Mouse (Mus musculus) spleen, adult 2 months (tissue): ENCODE data around the gene Cep57l1. TPM values are rescaled to one million over a fixed set of nuclear protein-coding genes. Genes with fewer than 3 reads are reported as not detected.
"Not testable (repeated sequence)": the region's sequence is repeated elsewhere in the genome, so short reads cannot be mapped to it uniquely, and the experiment has no call there.

Experiments used
- DNase-seq, 2 experiments: peaks; one replicate each; pipeline versions ENCODE4 v3.0.0 to v3.0.0-alpha.2; 2012 to 2021; ENCODE audit warnings: low spot score in 2 of 2, low read depth in 1 of 2
- H3K27ac ChIP-seq: fragments of 200-500 bp; 2 replicates; pipeline ENCODE4 v1.5.1; 2012; ENCODE audit warnings: low read length, inconsistent platforms; ENCODE audit not compliant: insufficient read depth
- H3K27me3 ChIP-seq: fragments of 200-500 bp; 2 replicates; pipeline ENCODE4 v1.6.1; 2012; ENCODE audit warnings: mild to moderate bottlenecking, moderate library complexity, low read length, inconsistent platforms; ENCODE audit not compliant: control insufficient read depth, insufficient read depth
- H3K36me3 ChIP-seq: fragments of 200-500 bp; 2 replicates; pipeline ENCODE4 v1.6.1; 2012; ENCODE audit warnings: mild to moderate bottlenecking, low read length, inconsistent platforms; ENCODE audit not compliant: control insufficient read depth, insufficient read depth
- H3K4me1 ChIP-seq: fragments of 200-500 bp; 2 replicates; pipeline ENCODE4 v1.6.1; 2011; ENCODE audit warnings: inconsistent platforms; ENCODE audit not compliant: control insufficient read depth, insufficient read depth, insufficient read length
- H3K4me3 ChIP-seq: fragments of 200-500 bp; 2 replicates; pipeline ENCODE4 v1.5.1; 2011; ENCODE audit warnings: mild to moderate bottlenecking, inconsistent platforms; ENCODE audit not compliant: insufficient read depth, insufficient read length; ENCODE audit errors: extremely low read depth
- CTCF ChIP-seq: fragments of 200-500 bp; IDR thresholded peaks from 2 replicates; pipeline ENCODE4 v1.5.1; 2011; ENCODE audit warnings: mild to moderate bottlenecking, inconsistent platforms; ENCODE audit not compliant: insufficient read depth, insufficient read length, insufficient replicate concordance; ENCODE audit errors: extremely low read depth
- POLR2A ChIP-seq: fragments of 200-500 bp; IDR thresholded peaks from 2 replicates; pipeline ENCODE4 v1.6.1; 2011; ENCODE audit warnings: low read depth, low read length, inconsistent platforms
- WGBS: fragments of 180-500 bp; shearing (Covaris S2); methylation state at CpG from one replicate; pipeline ENCODE4 v1.1.7; 2018; 5-methylcytosine and 5-hydroxymethylcytosine counted together
- polyA plus RNA-seq: library from polyadenylated mRNA; depleted of rRNA; stranded (reverse); fragments of >200 nt; gene quantifications from 2 replicates; pipeline ENCODE4 v1.2.3, GENCODE M21; 2012

Cep57l1 gene
- polyA plus RNA-seq, 1 experiment = 1.4 TPM

DNA sequence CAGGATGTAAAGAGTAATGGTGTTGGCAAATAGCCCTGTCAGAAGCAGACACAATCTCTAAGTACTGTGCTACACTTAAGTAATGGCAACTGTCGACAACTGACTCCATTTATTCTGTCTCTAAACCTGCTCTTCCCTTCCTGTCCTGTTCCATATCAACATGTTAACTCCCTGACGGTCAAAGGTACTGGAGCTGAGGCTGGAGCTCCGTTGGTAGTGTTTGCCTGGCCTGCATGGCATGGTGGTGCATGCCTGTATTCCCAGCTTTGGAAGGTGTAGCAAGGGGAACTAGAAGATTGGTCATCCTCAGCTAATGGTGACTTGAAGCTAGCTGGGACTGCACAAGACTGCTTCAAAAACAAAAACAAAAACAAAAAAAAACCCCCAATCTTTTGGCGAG is 14.2 kb upstream of the Cep57l1 start:
- Histone ChIP-seq H3K27me3 (no peaks in the 10 kb centered on the region), H3K27ac (no peak overlapping the region), H3K36me3 (no peaks in the 10 kb centered on the region), H3K4me3 (no peak overlapping the region), H3K4me1 (peaks cover 2% of the 10 kb centered on the region; the same call in 1 of the 2 replicates)
- TF ChIP-seq CTCF (no peak), POLR2A (no peak)
- no peak for DNase-seq
- WGBS = 91% methylated on average over 4 of the region's 4 CpGs

DNA sequence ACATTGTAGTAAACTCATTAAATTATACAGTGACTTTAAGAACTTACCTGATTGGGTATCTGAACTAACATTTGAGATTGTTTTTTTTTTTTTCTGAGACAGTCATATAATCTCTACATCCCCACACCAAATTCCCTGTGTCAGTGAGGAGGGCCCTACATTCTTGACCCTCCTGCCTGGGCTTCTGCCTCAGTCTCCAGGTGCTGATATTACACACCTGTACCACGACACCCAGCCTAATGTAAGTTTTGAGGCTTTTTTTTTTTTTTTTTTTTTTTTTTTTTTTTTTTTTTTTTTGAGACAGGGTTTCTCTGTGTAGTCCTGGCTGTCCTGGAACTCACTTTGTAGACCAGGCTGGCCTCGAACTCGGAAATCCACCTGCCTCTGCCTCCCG is 13.6 kb upstream of the Cep57l1 start:
- H3K4me3 ChIP-seq, H3K27me3 ChIP-seq: not testable (repeated sequence)
- WGBS = 86% methylated on average over 4 of the region's 4 CpGs

DNA sequence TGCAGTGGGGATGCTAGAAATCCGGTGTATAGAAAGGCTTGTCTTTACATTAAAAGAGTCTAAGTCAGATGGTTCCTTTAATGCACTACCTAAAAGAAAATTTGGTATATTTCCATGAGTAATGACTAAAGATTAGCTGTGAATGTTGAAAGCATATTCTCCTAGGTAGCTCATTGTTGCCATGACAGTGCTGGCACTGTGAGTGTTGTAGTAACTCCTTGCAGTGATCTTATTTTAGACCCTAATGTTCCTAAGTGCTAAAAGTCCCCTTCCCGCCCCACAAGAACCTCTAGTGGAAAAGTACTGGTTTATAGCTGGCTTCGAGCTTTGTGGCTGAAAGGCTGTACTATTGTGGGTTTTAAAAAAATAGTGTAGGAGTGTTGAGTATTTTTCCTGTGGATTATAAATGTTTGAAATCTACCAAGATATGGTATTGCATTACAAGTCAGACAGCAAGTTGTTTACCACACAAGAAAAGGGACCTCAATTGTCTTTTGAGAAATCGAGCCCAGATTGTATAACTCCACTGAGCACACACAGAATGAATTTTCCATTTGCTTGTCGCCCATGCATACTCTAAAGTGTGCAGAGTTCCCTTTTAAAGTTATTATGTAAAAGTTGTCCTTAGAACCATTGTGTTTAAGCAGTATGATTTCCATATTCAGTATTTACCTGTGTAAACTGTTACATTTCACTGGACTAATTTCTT is 13.1 kb upstream of the Cep57l1 start:
- no peak for DNase-seq
- H3K27me3 ChIP-seq = no peaks in the 10 kb centered on the region
- TF ChIP-seq CTCF = no peak
- peaks cover 2% of the 10 kb centered on the region; the same call in 1 of the 2 replicates for H3K4me1 ChIP-seq
- WGBS = 54% methylated on average over 5 of the region's 5 CpGs
- no peaks in the 10 kb centered on the region for H3K36me3 ChIP-seq
- no peak overlapping the region for H3K4me3 ChIP-seq
- H3K27ac ChIP-seq = no peak overlapping the region

More for the DNA sequence above, 13.6 kb upstream of the Cep57l1 start:
- DNase-seq, H3K4me1 ChIP-seq, H3K36me3 ChIP-seq, H3K27ac ChIP-seq: not testable (repeated sequence)

DNA sequence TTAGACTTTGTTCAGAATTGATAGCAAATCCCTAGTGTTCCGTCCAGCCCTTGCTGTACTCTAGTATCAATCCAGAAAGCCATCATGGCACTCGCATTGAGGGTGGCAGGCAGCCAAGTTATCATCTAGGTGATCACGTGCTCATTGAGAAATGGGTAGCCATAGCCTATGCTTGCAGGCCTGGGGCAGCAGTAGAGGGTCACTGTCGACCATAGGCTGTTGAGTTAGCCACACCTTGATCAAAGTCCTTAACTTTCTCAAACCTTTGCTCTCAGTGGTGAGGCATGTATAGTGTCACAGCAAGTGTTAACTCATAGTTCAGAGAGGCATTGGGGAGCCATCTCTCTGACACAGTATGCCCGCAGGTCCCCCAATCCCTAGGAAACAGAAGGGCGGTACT is 11.5 kb upstream of the Cep57l1 start:
- no peak for DNase-seq
- Histone ChIP-seq H3K27ac (no peak overlapping the region), H3K4me3 (no peak overlapping the region), H3K4me1 (peaks cover 7% of the 10 kb centered on the region; the same call in 1 of the 2 replicates), H3K27me3 (no peaks in the 10 kb centered on the region), H3K36me3 (no peaks in the 10 kb centered on the region)
- TF ChIP-seq CTCF (no peak), POLR2A (no peak)
- 92% methylated on average over 6 of the region's 6 CpGs for WGBS

DNA sequence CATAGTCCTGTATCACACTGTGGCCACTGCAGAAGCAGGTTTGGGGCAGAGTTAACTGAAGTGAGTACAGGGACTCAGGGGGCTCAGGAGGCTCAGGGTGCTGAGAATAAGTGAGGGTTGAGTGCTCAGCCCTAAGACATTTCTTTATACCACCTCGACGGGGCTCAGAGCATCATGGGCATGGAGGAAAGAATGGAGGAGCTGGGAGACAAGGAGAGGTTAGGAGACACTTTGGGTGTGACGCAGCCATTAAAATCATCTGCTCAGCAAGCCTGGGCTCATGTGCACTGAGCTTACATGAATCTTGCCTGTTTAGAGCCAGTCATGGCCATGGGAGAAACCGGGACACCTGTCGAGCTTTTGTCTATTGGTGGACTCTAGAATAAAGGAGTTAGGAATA is 10.7 kb upstream of the Cep57l1 start:
- 95% methylated on average over 5 of the region's 5 CpGs for WGBS
- Histone ChIP-seq H3K36me3 (no peaks in the 10 kb centered on the region), H3K4me3 (no peak overlapping the region), H3K27me3 (no peaks in the 10 kb centered on the region), H3K4me1 (peaks cover 7% of the 10 kb centered on the region; the same call in 1 of the 2 replicates), H3K27ac (no peak overlapping the region)
- TF ChIP-seq POLR2A (no peak), CTCF (no peak)
- no peak for DNase-seq

DNA sequence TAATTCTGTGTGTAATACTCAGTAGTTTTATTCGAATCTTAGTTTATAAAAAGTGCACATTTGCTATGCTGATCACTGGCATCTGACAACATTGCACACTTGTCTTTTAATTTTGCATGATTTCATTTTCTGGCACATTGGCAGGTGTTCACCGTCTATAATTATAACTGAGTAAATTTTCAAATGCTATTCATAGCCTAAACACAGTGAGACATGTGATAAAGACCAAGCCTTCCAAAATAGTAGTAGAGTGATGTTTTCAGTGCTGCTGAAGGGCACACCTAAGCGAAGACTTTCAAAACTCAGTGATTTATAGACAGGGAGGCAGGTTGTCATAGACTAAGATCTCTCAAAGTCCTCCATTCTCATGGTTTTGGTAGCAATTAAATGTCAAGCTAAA is 9.6 kb upstream of the Cep57l1 start:
- no peaks in the 10 kb centered on the region for H3K27me3 ChIP-seq
- H3K4me3 ChIP-seq = no peak overlapping the region
- peaks cover 7% of the 10 kb centered on the region; the same call in 1 of the 2 replicates for H3K4me1 ChIP-seq
- DNase-seq = no peak
- no peak overlapping the region for H3K27ac ChIP-seq
- TF ChIP-seq POLR2A = no peak
- TF ChIP-seq CTCF = no peak
- H3K36me3 ChIP-seq = no peaks in the 10 kb centered on the region
- WGBS = 70% methylated on average over 3 of the region's 3 CpGs

DNA sequence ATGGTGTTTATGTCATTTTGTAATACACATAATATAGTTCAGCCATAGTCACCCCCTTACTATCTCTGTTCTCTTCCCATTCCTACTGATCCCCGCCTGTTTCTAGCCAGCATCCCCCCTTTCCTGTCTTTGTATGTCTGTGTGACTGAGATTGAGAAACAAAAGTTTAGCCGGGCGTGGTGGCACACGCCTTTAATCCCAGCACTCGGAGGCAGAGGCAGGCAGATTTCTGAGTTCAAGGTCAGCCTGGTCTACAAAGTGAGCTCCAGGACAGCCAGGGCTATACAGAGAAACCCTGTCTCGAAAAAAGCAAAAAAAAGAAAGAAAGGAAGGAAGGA is 9.0 kb upstream of the Cep57l1 start:
- H3K4me1 ChIP-seq, H3K36me3 ChIP-seq, H3K27me3 ChIP-seq, H3K4me3 ChIP-seq, DNase-seq, H3K27ac ChIP-seq: not testable (repeated sequence)
- 86% methylated on average over 6 of the region's 6 CpGs for WGBS
